Mouse (Mus musculus) right cerebral cortex, postnatal 36 days (tissue): ENCODE measurements around the gene Casp8ap2.

ENCODE experiments used
- DNase-seq, 2 experiments: peaks; one replicate each; pipeline ENCODE4 v3.0.0; 2022; ENCODE audit warnings: low spot score in 2 of 2, mixed read lengths in 1 of 2

Gene Casp8ap2

DNA sequence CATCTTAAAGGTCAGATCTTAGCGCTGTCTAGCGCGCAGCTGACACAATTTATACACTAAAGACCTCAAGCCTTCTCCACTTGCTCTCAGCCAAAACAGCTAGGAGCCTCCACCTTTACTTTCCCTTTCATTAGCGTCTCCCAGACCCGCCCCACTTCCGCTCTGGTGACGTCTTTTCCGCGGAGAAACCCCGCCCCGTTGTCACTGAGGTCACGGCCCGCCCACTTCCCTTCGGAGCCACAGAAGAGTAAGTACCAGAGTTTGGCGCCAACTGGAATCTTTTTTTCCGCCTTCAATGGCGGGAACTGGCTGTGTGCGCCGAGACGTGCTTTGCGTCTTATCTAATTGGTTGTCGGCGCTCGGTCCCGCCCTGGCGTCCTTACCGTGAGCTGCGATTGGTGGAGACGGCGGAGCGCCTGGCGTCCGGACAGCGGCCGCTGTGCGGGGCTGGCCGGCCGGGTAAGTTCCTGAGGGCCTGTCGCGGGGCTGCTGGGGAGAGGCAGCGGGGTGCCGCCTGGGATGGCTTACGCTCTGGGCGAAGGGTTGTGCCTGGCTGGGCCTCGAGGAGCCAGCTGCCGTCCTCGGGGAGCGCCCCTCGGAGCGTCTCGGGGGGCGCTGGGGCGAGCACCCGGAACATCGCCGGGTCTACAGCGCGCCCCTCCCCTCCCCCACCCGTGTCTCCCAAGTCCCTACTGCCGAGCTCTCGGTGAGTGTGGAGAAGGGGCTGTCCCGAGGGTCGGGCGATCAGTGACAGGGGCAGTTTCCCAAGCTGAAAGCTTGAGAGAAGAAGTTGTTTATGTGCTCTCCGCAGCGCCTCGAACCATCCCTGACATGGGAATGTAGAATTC, at the start of gene Casp8ap2:
Gene Casp8ap2, plus strand, starts transcription at position 418 of the 848 bp plus-strand sequence.
- peak; percentile 99 to 100 for DNase-seq

DNA sequence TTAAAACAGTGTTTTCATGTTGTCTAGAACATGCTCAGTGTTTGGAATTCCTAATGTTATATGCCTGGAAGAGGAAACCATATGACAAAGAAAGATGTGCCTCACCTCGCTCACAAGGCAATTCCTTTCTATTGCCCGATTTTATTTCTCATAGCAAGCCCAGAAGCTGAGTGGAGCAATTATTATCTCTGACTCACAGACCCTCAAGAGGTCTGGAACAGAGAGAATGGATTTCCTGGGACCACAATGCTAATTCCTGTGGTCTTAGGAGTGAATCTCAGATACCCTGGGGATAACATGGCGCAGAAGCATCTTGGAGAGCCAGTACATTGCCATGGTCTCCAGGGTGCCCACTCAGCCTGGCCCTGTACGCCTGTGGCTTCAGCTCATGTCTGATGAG, 46.2 kb upstream of the Casp8ap2 start:
- no peak for DNase-seq

DNA sequence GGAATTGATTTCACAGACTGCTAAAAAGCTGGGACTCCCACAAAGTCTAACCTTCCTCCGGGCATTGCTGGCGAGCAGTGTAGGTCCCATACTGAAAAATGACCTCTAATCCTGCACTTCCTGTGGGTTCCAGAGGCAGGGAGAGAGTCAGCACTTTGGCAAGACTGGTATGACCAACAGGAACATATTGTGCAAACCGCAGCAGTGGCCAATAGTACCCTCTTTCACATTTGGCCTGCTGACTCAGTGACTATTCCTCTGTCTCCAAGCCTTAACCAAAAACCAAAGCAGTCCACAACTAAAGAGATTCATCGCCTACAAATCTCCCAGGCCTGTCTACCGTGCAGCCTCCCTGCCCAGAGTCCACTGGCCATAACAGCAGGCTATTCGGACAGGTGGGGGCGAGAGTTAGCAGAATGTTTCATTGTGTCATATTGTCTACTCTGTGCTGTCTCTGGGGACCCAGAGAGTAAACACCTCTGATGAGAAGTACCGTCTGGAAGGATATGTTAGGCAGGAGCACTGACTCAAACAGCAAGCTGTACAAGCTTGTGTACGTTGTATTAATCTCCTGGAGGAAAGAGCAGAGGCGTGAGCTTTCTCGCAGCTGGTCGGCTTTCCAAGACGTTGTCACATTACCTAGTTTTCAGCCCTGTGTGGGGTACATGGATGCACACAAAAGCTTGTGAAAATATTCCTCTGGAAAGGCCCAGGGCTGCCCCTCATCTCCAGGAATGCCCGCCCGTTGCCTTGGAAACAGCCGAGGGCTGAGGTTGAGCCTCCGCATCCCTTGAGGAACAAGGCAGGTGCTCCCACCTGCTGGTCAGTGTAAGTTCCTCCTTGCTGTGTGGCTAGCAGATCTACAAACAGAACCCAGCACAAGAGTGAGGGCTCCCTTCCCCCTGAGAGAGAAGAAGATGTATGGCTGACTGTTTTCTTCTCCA, 45.0 kb upstream of the Casp8ap2 start:
- DNase-seq: peak; percentile 20 to 24

DNA sequence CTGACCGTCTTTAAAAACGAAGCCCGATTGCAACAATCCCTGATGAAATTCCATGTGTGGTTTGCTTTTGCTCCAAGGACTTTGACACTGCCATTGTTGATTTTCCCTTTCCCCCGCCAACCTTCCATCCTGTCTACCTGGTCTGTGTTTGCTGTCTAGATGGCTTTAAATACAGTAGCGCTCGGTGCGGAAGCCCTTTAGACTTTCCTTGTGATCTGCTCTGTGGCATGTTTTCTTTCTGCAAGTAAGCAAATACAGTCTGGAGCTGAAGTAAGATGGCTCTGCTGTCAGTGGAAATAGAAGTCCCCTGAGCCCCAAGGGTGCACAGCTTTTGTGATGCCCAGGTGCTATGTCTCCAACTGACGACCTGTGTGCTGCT, 44.3 kb upstream of the Casp8ap2 start:
- DNase-seq: no peak

DNA sequence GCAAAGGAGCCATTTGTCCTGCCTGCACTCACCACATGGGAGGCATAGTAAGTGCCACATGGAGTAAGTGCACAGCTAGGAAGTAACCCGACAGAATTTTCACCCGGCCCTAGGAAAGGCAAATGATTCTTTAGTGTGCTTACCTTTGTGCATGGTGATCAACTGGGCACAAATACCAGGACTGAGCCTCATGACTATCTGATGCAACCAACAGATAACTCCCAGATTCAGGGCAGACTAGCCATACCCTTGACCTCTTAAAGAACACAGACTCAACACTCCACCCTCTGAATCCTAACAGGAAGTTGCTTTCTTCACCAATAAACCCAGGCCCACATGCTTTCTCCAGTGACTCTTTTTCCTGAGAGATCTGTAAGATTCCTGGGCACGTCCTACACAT, 43.8 kb upstream of the Casp8ap2 start:
- no peak for DNase-seq

DNA sequence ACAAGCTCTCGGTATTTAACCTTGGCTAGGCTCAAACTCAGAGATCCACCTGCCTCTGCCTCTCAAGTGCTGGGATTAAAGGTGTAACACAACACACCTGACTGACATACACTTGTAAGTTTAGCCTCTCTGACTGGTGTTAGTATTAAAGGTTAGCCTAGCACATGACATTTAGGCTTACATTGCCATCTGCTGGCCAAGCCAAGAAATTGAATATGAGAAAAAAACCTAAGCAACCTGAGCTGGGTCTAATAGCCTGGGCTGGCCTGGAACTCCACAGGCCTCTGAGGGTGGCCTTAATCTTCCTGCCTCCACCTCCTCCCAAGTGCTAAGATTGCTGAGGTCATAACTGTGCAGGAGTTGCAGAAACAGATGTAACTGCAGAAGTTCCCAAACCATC, 43.1 kb upstream of the Casp8ap2 start:
- DNase-seq: peak in 1 of 2 experiments; percentile 24

DNA sequence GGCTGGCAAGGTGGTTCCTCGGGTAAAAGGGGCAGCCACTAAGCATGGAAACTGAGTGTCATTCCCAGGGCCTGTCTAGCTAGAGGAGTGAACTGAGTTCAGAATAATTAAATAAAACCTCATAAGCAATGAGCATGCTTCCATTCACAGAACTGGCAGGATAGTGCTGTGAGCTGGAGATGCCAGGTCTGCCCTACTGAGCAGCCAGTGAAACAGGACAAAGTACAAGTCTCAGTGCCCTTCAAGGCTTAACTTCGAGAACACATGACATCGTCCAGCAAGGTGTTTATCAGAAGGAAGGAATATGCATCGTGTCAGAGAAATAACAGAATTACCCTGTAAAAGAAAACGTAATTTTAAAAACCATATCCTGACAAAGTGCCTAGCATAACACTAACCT, 41.7 kb upstream of the Casp8ap2 start:
- no peak for DNase-seq

DNA sequence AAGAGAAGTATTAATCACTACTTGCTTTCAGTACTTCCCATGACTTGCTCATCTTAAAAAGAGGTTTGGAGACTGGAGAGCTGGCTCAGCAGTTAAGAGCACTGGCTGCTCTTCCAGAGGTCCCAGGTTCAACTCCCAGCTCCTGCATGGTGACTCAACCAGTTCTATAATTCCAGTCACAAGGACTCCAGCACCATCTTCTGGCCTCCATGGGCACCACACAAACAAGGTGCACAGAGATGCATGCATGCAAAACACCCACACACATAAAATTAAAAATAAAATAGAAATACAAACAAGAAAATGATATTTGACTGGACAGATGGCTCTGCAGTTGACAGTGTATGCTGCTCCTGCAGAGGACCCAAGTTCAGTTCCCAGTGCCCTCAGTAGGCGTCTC, 40.6 kb upstream of the Casp8ap2 start:
- no peak for DNase-seq

DNA sequence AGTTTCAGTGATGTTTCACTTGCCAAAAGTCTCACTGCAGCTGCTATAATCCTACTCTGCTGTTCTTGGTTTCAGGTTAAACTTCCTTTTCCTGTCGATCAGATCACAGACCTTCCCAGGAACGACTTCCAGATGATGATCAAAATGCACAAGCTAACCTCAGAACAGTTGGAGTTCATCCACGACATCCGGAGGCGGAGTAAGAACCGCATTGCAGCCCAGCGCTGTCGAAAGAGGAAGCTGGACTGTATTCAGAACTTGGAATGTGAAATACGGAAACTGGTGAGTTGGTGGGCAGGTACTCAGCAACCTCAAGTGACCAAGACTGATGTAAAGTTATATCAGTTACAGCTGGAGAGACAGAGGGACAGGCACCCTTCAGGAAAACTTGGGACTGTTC, 40.1 kb upstream of the Casp8ap2 start:
- no peak for DNase-seq

DNA sequence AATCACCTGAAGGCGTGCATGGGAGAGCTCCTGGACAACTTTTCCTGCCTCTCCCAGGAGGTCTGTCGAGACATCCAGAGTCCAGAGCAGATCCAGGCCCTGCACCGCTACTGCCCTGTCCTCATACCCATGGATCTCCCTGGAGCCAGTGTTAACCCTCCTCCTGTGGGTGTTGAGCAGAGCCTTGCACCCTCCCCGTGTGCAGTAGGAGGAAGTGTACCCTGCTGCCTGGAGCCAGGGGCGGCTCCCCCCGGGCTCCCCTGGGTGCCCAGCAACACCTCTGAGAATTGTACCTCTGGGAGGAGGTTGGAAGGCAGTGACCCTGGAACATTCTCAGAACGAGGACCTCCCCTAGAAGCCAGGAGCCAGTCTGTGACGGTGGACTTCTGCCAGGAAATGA, 35.4 kb upstream of the Casp8ap2 start:
- DNase-seq: no peak

DNA sequence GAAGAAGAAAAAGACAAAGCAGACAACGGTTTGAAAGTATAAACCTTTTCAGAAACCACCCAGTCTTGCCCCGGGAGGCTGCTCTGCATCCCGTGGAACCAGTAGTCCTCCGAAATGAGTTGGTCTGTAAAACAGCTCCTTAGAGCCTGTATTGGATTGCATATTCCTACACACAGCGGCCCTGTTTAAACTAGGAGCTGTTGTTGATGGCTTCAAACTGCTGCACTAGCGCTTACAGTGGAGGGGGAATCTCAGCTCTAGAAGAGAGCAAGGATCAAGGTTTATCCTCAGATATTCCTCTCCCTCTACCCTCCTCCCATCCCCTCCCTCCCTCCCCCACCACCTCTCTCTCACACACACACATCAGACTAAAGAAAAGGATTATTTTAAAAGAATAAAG, 31.1 kb upstream of the Casp8ap2 start:
- no peak for DNase-seq

DNA sequence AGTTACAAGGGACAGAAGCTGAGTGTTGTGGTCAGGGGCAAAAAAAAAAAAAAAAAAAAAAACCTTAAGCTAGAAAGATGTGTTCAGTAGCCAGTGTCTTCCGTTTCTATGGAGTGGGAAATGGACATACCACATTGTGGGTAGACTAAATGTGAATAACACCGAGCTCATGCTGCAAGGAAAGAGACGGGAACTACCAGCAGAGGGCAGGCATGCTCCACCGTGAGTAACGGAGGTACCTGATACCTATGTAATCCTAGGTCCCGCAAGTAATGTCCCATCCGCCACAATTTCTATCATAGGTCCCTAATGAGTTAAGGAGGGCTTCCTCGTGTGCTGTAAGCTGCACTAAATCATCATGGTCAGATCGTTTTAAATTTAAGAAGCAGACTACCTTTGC, 28.7 kb upstream of the Casp8ap2 start:
- DNase-seq: peak in 1 of 2 experiments; percentile 24

DNA sequence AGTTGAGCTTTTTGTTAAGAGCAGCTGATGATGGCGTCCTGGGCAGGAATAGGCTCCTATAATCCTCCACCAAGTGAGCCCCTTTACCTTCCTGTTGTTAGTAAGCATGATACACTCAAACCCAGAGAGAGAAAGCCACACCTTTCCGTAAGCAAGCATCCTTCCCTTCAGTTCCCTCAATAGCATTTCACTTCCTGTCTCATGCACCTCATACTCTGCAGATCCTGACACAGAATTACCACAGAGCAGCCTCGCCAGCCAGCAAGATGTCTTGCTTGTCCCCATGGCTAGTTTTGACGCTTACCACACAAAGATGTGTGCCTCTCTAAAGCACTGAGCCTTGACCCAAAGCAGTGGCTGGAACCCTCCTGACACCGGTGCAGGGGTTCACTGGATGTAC, 27.7 kb upstream of the Casp8ap2 start:
- DNase-seq: no peak

DNA sequence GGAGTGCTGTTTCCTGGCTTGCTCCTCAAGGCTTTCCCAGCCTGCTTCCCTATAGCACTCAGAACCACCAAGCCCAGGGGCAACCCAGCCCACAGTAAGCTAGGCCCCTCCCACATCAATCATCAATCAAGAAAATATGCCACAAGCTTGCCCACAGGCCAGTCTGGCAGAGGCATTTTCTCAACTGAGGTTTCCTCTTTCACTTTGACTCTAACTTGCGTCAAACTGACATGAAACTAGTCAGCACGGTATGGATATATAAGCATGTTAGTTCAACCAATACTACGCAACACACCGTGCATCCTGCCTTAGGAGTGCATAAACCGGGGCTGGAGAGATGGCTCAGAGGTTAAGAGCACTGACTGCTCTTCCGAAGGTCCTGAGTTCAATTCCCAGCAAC, 27.0 kb upstream of the Casp8ap2 start:
- DNase-seq: no peak

DNA sequence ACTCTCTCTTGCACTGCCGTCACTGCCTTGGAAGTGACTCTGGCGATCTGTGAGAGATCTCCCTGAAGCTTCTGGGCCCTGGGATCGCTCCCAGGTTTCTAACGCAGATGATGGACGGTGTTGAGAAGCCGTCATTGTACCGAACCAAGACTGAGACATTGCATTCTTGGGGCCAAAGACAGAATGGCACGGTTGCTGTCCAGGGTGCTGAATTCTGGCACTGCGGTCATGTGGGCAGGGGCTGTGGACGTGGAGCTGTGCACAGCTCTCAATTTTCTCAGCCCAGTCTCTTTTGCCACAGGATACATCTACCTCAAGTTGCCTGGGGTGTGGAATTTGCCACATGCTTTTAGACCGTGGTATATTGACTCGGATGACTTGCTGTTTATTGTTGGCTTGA, 14.1 kb upstream of the Casp8ap2 start:
- no peak for DNase-seq

DNA sequence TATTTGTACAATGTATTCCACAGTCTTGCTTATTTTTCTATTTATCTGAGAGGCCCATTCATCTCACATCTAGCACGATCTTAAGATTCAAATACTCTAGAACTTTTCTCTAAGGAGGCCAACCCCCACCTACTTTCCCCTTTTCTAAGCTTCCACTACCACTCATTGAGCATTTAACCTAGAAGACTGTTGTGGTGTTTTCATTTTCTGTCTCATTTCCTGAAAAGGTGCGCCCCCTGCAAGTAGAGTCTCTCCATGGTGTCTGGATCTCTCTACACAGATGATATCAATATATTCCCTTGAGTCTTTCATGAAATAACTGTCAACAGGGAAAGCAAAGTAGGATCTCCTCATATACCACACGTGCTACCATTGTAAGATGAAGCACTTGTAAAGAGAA, 12.6 kb upstream of the Casp8ap2 start, which contains the start of gene Gja10:
Gene Gja10, minus strand, starts transcription at position 101 of the 400 bp plus-strand sequence.
- DNase-seq: no peak

DNA sequence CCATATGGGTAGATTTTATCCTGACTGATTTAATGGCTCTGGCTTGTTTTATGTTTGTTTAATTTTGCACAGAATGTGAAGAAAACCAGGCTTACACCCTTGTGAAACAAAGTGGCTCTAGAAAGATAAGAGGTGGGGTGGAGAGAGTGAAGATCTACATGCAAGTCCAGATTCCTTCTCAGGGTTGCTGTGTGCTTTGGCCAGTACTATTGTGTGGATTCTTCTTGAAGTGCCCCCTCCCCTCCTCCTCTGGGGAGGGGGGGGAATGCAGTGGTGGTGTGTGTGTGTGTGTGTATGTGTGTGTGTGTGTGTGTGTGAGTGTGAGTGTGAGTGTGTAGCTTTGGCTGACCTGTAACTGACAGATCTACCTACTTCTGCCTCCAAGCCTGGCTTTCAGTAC, 6.4 kb downstream of the Casp8ap2 start:
- no peak for DNase-seq

DNA sequence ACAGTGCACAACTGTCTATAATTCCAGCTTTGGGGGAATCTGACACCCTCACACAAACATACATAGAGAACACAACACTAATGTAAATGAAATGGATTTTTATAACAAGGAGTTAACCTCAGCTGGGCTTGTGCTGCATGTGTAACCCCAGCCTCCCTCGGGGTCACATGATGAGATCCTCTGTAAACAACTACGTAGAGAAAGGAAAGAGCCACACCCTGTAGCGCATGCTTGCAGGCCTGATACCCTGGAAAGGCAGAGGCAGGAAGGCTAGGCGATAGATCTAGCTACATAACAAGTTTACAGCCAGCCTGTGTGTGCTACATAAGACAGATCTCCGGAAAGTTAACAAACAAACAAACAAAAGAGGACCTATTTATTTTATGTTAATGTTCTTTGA, 36.4 kb downstream of the Casp8ap2 start:
- no peak for DNase-seq

DNA sequence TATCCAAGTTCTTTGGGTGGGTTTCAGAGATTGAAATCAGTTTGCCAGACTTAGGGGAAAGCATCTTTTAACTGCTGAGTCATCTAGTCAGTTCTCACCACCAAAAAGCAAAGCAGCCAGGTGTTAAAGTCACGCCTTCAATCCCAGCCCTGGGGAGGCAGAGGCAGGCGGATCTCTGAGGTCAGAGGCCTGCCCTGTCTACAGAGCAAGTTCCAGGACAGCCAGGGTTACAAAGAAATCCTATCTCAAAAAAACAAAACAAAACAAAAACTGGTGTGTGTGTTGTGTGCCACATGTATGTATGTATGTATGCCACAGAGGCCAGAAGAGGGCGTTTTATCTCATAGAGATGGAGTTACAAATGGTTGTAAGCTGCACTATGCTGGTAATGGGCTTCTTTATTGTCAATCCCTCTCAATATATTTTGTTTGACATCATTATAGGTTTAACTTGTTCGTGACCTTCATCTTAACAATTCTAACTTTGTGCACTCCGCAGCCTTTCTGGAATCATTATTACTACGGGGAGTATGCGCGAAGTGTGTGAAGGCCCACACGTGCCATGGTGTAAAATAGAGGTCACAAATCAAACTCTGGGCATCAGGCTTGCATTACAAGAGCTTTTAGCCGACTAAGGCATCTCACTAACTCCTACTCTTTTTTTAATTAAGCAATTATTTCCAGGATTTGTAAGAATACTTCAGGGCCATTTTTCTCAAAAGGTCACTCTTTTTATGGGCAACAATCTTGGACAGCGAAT, 41.1 kb downstream of the Casp8ap2 start:
- DNase-seq: no peak

DNA sequence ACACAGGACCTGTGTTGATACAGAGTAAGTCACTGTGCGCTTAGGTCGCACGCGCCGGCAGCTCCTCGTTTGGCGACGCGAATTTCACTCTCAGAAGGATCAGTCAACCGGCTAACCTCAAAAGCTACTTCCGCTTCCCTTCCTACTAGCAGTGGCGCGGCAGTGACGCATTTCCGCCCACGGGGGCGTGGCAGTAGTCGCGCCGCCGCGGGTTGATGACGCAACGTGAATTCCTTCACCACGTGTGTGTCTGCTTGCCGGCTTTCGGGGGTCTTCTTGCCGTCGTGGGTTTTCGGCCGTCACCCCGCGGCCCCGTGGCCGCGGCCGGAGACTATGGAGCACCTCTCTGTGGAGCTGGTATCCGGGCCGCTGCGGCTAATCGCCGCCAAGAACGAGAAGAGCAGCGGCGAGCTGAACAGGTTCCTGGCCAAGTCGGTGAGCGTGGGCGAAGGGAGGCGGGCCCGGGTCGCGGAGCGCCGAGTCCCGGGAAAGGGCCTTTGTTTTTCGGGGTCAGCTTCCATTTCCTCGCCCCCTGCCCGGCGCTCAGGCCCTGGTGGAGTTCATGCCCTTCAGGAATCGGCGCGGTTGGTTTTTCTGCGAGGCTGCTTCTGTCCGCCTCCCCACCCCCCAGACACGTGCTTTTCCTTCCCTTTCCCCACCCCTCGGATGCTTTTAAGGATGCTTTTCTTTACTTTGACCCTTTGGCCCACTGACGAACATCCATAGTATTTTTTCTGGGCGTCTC, 41.8 kb downstream of the Casp8ap2 start, which contains the start of gene Mdn1:
Gene Mdn1, plus strand, starts transcription at position 202 of the 745 bp plus-strand sequence.
- peak; percentile 96 to 97 for DNase-seq

DNA sequence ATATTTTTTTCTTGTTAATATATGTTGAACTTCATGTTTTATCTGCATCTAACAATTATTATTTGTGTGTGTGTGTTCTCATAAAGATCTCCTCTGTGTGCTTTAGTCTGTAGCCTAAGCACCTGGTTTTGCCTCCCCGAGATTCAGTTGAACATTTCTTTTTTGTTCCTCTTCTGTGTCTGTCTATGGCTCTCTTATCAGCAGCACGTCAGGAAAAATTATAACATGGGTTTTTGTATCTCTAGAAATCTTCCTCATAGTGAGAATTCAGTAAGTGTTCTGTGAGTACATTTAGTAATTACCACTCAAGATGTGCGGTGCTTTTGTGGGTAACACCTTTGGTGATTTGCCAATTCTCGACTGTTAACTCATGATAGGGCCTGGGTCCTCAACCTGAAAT, 50.6 kb downstream of the Casp8ap2 start:
- no peak for DNase-seq
